Comparison of ENCODE assay signal across 11 mouse cellular contexts in genomic region chr2:90666591-90667387, GRCm38 (mm10). TPM values are rescaled to one million over a fixed set of nuclear protein-coding genes. Genes with fewer than 3 reads are reported as not detected.
DNase-seq lines count a peak whose midpoint lies in the region; ATAC-seq and TF ChIP-seq lines count a peak whose summit lies in the region.
"Had no signal": no experiment of that assay in that cellular context is flagged by ENCODE, and none has a peak within 500 bp of the region (broad histone marks: within the 10 kb centered on the region; RNA-seq: fewer than 3 reads in every experiment).

No protein-coding gene starts in this region.

- no peaks in the 10 kb centered on the region for H3K27me3 ChIP-seq in heart, postnatal 0 days (ENCODE audit: control insufficient read depth, insufficient read depth, low read length)
- H3K27me3 ChIP-seq in limb, embryonic 12.5 days: no peaks in the 10 kb centered on the region; the same call in 1 of the 2 replicates
- H3K27me3 ChIP-seq: Patski had no signal

- H3K27ac ChIP-seq in heart, postnatal 0 days (ENCODE audit: low read depth): no peak overlapping the region
- peak overlapping the region; percentile 69 for H3K27ac ChIP-seq in limb, embryonic 12.5 days

- no peaks in the 10 kb centered on the region for H3K36me3 ChIP-seq in heart, postnatal 0 days (replicated peaks; ENCODE audit: control insufficient read depth, insufficient read depth, low read length)
- no peaks in the 10 kb centered on the region for H3K36me3 ChIP-seq in limb, embryonic 12.5 days

- ATAC-seq in heart, postnatal 0 days (ENCODE audit: insufficient read depth, low read depth): no peak
- ATAC-seq in limb, embryonic 12.5 days (ENCODE audit: insufficient number of reproducible peaks, insufficient read depth, low FRiP score, low TSS enrichment, low read depth): 0 out of 2 replicates have a peak, but pooled peaks have one; percentile 29

- no peak for TF ChIP-seq CTCF in heart, postnatal 0 days (IDR thresholded peaks at IDR 0.05; ENCODE audit: low read depth)

- H3K9me3 ChIP-seq in heart, postnatal 0 days (replicated peaks; ENCODE audit: control insufficient read depth, low read length): no peaks in the 10 kb centered on the region
- no peaks in the 10 kb centered on the region for H3K9me3 ChIP-seq in limb, embryonic 12.5 days

- 46% methylated on average over 11 of the region's 11 CpGs for WGBS in heart, postnatal 0 days
- 25% methylated on average over 11 of the region's 11 CpGs for WGBS in limb, embryonic 12.5 days

- no peak overlapping the region for H3K9ac ChIP-seq in heart, postnatal 0 days (replicated peaks; ENCODE audit: low read depth, low read length)
- no peak overlapping the region for H3K9ac ChIP-seq in limb, embryonic 12.5 days (replicated peaks)

- no peaks in the 10 kb centered on the region for H3K4me1 ChIP-seq in heart, postnatal 0 days (ENCODE audit: control insufficient read depth, insufficient read depth)
- H3K4me1 ChIP-seq in limb, embryonic 12.5 days (replicated peaks): peaks cover 19% of the 10 kb centered on the region

- no peak for DNase-seq in heart, postnatal 0 days (ENCODE audit: low spot score)
- DNase-seq in heart, adult 9 months (ENCODE audit: low spot score in 2 of 2): no peak
- DNase-seq in 3T3-L1 (ENCODE audit: low read depth, low spot score): peak; percentile 20
- peak; percentile 57 for DNase-seq in embryo, embryonic 10 days (ENCODE audit: low spot score)
- no peak for DNase-seq in frontal cortex, postnatal 14 days (ENCODE audit: low spot score in 2 of 2)
- DNase-seq in right cerebral cortex, postnatal 10 days (ENCODE audit: low spot score in 2 of 2): no peak
- DNase-seq in natural killer cell, adult 2 months (ENCODE audit: low spot score in 2 of 2): no peak
- DNase-seq: gastrocnemius, postnatal 25 days; layer of hippocampus, adult 9-11 months had no signal

- TF ChIP-seq EP300 in heart, postnatal 0 days (IDR thresholded peaks at IDR 0.05; ENCODE audit: low read depth): no peak

- H3K4me3 ChIP-seq in heart, postnatal 0 days (ENCODE audit: low read depth, low read length): no peak overlapping the region
- no peak overlapping the region for H3K4me3 ChIP-seq in limb, embryonic 12.5 days (replicated peaks)

- H3K4me2 ChIP-seq in heart, postnatal 0 days (ENCODE audit: low read depth, low read length): peak overlapping the region; percentile 42; the same call in 1 of the 2 replicates
- H3K4me2 ChIP-seq in limb, embryonic 12.5 days: peak overlapping the region; percentile 51

RNA-seq across cellular contexts. Expression of gene Nup160, which starts 10.2 kb away (rescaled TPM):
- total RNA-seq in heart, postnatal 0 days (2014; rRNA removed; ENCODE audit: low replicate concordance): 13.4 and 13.6 TPM in 2 replicates
- 8.3 and 9.7 TPM in 2 replicates for polyA plus RNA-seq in heart, postnatal 0 days (2015; fragmentation: Nextera tagmentation; extraction: Ambion mirVana)
- polyA plus RNA-seq in limb, embryonic 12.5 days (2016; fragmentation: Nextera tagmentation; extraction: Ambion mirVana): 60.9 and 63.4 TPM in 2 replicates

Comparison
In these comparisons a context has a peak if more than half of its experiments do, and no peak if none do; other contexts are left out.
1. DNase-seq: peak in 3T3-L1 (single experiment) and embryo, embryonic 10 days (single experiment); none in heart, postnatal 0 days (single experiment), heart, adult 9 months (0 of 2), frontal cortex, postnatal 14 days (0 of 2), right cerebral cortex, postnatal 10 days (0 of 2) and natural killer cell, adult 2 months (0 of 2).